Mouse (Mus musculus): ENCODE measurements around the gene Gm17416.

Gm17416 gene

GRCm38 (mm10) chr2:152607746-152608145, 38.6 kb downstream of the Gm17416 start:
- DNase-seq, result no peak

GRCm38 (mm10) chr2:152608719-152609118, 39.6 kb downstream of the Gm17416 start:
- DNase-seq, result no peak

- DNase-seq, result no peak
These were observed 43.1 kb downstream of the Gm17416 start for GRCm38 (mm10) chr2:152612193-152612592.

GRCm38 (mm10) chr2:152615563-152615962, 46.4 kb downstream of the Gm17416 start:
- DNase-seq, result peak; percentile 37

- no peak for DNase-seq
These were observed 47.3 kb downstream of the Gm17416 start for GRCm38 (mm10) chr2:152616470-152616869.

- no peak for DNase-seq
These were observed 48.2 kb downstream of the Gm17416 start for GRCm38 (mm10) chr2:152617374-152617773.

Measured in cerebellum, adult 9-10 months (tissue).